Mouse (Mus musculus) spleen, postnatal 4 days (tissue): ENCODE data around the gene Ufc1.
"Not testable (repeated sequence)": the region's sequence is repeated elsewhere in the genome, so short reads cannot be mapped to it uniquely, and the experiment has no call there.

Experiments
- DNase-seq, 2 experiments: peaks; one replicate each; pipeline ENCODE4 v3.0.0; 2022; ENCODE audit warnings: low spot score in 2 of 2

Ufc1 gene

GRCm38 (mm10) chr1:171247916-171248315 is 46.9 kb downstream of the Ufc1 start:
- no peak for DNase-seq

DNA sequence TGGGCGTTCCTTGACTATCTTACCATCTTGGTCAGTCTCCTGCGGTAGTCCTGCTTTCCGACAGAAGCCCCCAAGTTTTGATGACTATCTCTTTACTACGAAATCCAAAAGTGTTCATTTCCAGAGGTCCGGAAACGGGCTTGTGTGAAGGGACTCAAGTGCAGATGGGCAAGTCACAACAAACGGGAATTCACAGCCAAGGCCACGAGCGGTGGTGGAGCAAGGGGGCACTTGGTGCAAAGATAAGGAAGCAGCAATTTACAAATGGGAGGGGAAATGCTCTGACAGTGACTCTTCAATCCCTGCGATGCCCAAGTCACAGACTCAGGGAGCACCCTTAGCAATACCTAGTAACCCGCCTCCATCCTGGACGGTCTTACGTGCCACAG is 47.4 kb downstream of the Ufc1 start:
- DNase-seq = no peak

DNA sequence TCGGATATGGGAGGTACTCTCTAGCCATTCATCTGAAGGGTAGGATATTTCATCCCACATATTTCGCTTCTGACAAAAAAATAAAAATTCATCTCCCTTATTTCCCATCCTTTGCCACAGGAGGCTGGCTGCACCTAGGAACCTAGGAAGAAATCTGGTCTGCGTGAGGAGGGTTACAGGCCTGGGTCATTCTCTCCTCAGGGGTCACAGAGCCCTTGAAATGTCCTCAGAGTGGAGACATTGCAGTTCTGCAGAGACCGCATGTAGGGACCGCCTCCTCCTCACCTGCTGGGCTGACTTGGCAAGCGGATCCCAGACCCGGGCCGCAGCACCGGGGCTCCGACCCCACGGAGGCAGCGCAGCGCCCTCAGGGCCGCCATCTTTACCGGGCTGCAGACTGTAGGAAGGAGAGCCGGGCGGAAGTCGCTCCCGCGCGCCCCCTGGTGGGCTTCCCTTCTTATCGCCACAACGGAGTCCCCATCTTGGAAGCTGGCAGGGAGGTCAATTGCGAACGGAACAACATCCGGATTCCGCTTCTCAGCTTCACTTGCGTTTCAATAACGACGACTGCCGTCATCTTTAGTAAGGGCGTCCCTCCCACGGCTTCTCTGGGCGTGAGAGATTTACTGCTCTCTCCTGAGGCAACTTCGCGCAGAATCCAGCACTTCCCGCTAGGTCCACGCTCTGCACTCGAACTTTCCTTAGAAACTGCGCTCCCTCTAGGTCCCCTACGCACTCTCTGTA is 47.9 kb downstream of the Ufc1 start:
- peak; percentile 97 to 100 for DNase-seq

- no peak for DNase-seq
Observed at GRCm38 (mm10) chr1:171245353-171245752, 49.5 kb downstream of the Ufc1 start.

DNA sequence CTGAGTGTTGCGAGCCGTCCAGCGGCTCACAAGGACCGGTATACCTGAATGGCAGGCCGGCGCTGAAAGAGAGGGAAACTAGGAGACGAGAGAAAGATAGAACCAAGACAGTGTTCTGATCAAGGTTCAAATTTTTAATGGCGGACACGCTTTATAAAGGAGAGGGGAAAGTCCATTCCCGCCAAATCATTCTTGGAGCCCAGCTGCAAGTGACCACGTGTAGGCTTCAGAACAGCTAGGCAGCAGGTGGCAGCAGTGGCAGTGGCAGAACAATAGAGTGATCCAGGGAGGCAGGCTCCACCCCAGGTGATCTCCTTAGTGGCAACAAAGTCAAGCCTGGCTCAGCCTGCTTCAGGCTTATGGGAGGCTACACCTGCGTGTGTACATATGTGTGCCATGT is 52.9 kb downstream of the Ufc1 start:
- DNase-seq = not testable (repeated sequence)

- no peak for DNase-seq
Observed at GRCm38 (mm10) chr1:171240911-171241310, 53.9 kb downstream of the Ufc1 start.

GRCm38 (mm10) chr1:171239992-171240744 is 54.7 kb downstream of the Ufc1 start:
- no peak for DNase-seq
